Mouse (Mus musculus) ES-E14 (cell line): ENCODE measurements around the gene Sema5a. TPM values are rescaled to one million over a fixed set of nuclear protein-coding genes. Genes with fewer than 3 reads are reported as not detected.

ENCODE experiments used
- DNase-seq: peaks from one replicate; pipeline ENCODE4 v3.0.0-alpha.2; 2013; ENCODE audit warnings: low read depth, low spot score
- H3K27ac ChIP-seq: 2 replicates; pipeline ENCODE4 v1.5.1; 2012; ENCODE audit warnings: low read depth, mild to moderate bottlenecking, low read length, moderate library complexity, mixed read lengths; ENCODE audit not compliant: poor library complexity, insufficient read depth, severe bottlenecking
- H3K36me3 ChIP-seq: 2 replicates; pipeline ENCODE4 v1.6.1; 2012; ENCODE audit warnings: mild to moderate bottlenecking, low read length, moderate library complexity, mixed read lengths; ENCODE audit not compliant: control insufficient read depth, poor library complexity, insufficient read depth, severe bottlenecking
- H3K4me1 ChIP-seq, 2 experiments: fragments of 150-350 bp in 1 of 2; sonication (generic) in 1 of 2; 2 replicates each; pipeline ENCODE4 v1.6.1; 2012; ENCODE audit warnings: low read length in 2 of 2, mild to moderate bottlenecking in 1 of 2, mixed read lengths in 1 of 2; ENCODE audit not compliant: control insufficient read depth in 2 of 2, insufficient read depth in 2 of 2, poor library complexity in 1 of 2
- H3K4me3 ChIP-seq, 2 experiments: fragments of 150-350 bp in 1 of 2; sonication (generic) in 1 of 2; 2 replicates each; pipeline ENCODE4 v1.5.1; 2012; ENCODE audit warnings: low read length in 2 of 2, low read depth in 1 of 2, mild to moderate bottlenecking in 1 of 2, mixed read lengths in 1 of 2; ENCODE audit not compliant: insufficient read depth in 1 of 2, poor library complexity in 1 of 2, severe bottlenecking in 1 of 2
- H3K9ac ChIP-seq: 2 replicates; pipeline ENCODE4 v1.6.1; 2012; ENCODE audit warnings: low read depth, mild to moderate bottlenecking, low read length, mixed read lengths; ENCODE audit not compliant: poor library complexity, insufficient read depth, severe bottlenecking
- H3K9me3 ChIP-seq: fragments of 150-350 bp; sonication (generic); 2 replicates; pipeline ENCODE4 v1.6.1; 2012; ENCODE audit warnings: low read depth, mild to moderate bottlenecking, low read length; ENCODE audit not compliant: control insufficient read depth, insufficient read depth
- CHD2 ChIP-seq: IDR thresholded peaks from 2 replicates; pipeline ENCODE4 v1.6.1; 2014; ENCODE audit warnings: mild to moderate bottlenecking, low read depth, low read length, inconsistent platforms
- HCFC1 ChIP-seq: IDR thresholded peaks from 2 replicates; pipeline ENCODE4 v1.6.1; 2012; ENCODE audit warnings: low read length, inconsistent platforms, borderline replicate concordance; ENCODE audit not compliant: insufficient read depth
- MAFK ChIP-seq: IDR thresholded peaks from 2 replicates; pipeline ENCODE4 v1.6.1; 2014; ENCODE audit warnings: mild to moderate bottlenecking, low read depth, low read length, inconsistent platforms; ENCODE audit not compliant: insufficient read depth
- ZC3H11A ChIP-seq: IDR thresholded peaks from 2 replicates; pipeline ENCODE4 v1.6.1; 2012; ENCODE audit warnings: low read depth, mild to moderate bottlenecking, inconsistent platforms, low read length, borderline replicate concordance
- ZNF384 ChIP-seq: IDR thresholded peaks from 2 replicates; pipeline ENCODE4 v1.6.1; 2012; ENCODE audit warnings: low read depth, low read length, inconsistent platforms
- in situ Hi-C, 2 experiments: fragments of 600-800 bp; cut with MboI; formaldehyde crosslinking; loops; one replicate each; pipeline ENCODE4 v1.15.1; 2025; ENCODE audit warnings: low sequenced_read_pairs in 2 of 2, inconsistent platforms in 1 of 2; ENCODE audit not compliant: unreplicated experiment in 2 of 2
- total RNA-seq: library from RNA; depleted of rRNA; stranded (reverse); fragments of 300-350 nt; gene quantifications from 2 replicates; pipeline ENCODE4 v1.2.3, GENCODE M21; 2012; rRNA removed

Sema5a gene
- total RNA-seq, 1 experiment: 2.7 TPM

DNA sequence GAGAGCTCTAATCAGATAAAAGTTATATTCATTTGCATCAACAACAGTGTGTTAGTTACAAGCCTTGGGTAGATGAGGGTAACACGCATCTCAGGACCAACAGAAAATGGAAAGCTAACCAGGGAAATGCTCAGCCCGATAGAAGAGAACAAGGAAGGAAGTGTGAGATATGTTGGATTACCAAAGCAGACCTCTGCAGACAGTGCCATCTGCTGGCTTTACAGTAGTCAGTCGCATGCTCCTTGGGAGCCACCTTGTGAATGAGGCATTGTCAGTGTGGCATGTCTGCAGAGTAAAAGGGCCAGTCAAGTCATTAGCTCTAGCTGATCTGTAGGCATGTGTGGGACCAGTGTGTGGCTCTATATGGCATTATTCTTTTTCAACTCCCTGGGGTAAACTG is 486.2 kb downstream of the Sema5a start:
- no peak overlapping the region for H3K4me3 ChIP-seq
- TF ChIP-seq HCFC1: no peak
- TF ChIP-seq ZC3H11A: no peak
- no peak for TF ChIP-seq ZNF384
- no peak for TF ChIP-seq CHD2
- no peak for TF ChIP-seq MAFK
- H3K9me3 ChIP-seq: no peaks in the 10 kb centered on the region
- H3K9ac ChIP-seq: no peak overlapping the region
- no peak overlapping the region for H3K27ac ChIP-seq
- DNase-seq: peak; percentile 13
- in situ Hi-C loops: no loop called here
- no peaks in the 10 kb centered on the region for H3K4me1 ChIP-seq
- no peaks in the 10 kb centered on the region for H3K36me3 ChIP-seq

Other genes with a start within 250 kb of the Sema5a start
- gene Tas2r119, start 67.5 kb upstream of the Sema5a start, total RNA-seq: not detected in 2 replicates